13 mouse cellular contexts compared by ENCODE assay signal in genomic region chr4:148404748-148405147, GRCm38 (mm10). TPM values are rescaled to one million over a fixed set of nuclear protein-coding genes. Genes with fewer than 3 reads are reported as not detected.
A peak's percentile ranks its signal among the peaks of the same experiment; 100 is the strongest.
DNase-seq lines count a peak whose midpoint lies in the region; ATAC-seq and TF ChIP-seq lines count a peak whose summit lies in the region.
"Had no signal": no experiment of that assay in that cellular context is flagged by ENCODE, and none has a peak within 500 bp of the region (broad histone marks: within the 10 kb centered on the region; RNA-seq: fewer than 3 reads in every experiment).

No protein-coding gene starts in this region.

- H3K4me1 ChIP-seq in intestine, embryonic 15.5 days (replicated peaks) = peaks cover 11% of the 10 kb centered on the region; the same call in 1 of the 2 replicates
- H3K4me1 ChIP-seq in intestine, postnatal 0 days (replicated peaks; ENCODE audit: control insufficient read depth, insufficient read depth, low read length) = no peaks in the 10 kb centered on the region
- peaks cover 9% of the 10 kb centered on the region for H3K4me1 ChIP-seq in hindbrain, embryonic 11.5 days (replicated peaks; ENCODE audit: control insufficient read depth, insufficient read depth, low read length)
- H3K4me1 ChIP-seq in midbrain, embryonic 13.5 days (replicated peaks) = peaks cover 44% of the 10 kb centered on the region

- peak overlapping the region; percentile 27; the same call in 1 of the 2 replicates for H3K4me2 ChIP-seq in intestine, embryonic 15.5 days (replicated peaks)
- H3K4me2 ChIP-seq in intestine, postnatal 0 days (replicated peaks; ENCODE audit: low read depth) = no peak overlapping the region
- no peak overlapping the region for H3K4me2 ChIP-seq in hindbrain, embryonic 11.5 days (replicated peaks; ENCODE audit: low read depth, low read length)
- H3K4me2 ChIP-seq in midbrain, embryonic 13.5 days (replicated peaks) = peak overlapping the region; percentile 20

- TF ChIP-seq CTCF in intestine, postnatal 0 days (IDR thresholded peaks at IDR 0.05; ENCODE audit: low read depth) = no peak

- peak; percentile 57 for DNase-seq in embryo, embryonic 11 days
- DNase-seq in hindbrain, embryonic 11.5 days (ENCODE audit: low spot score) = no peak
- DNase-seq in right cerebral cortex, postnatal 10 days (ENCODE audit: low spot score in 2 of 2) = no peak
- no peak for DNase-seq in B cell, adult 2 months
- no peak for DNase-seq in urinary bladder, postnatal 14 days (ENCODE audit: low spot score)
- DNase-seq: kidney, postnatal 4 days; liver; lung, postnatal 10 days; thymus, adult 18-20 months had no signal

- no peak overlapping the region for H3K4me3 ChIP-seq in intestine, embryonic 15.5 days (replicated peaks)
- H3K4me3 ChIP-seq in intestine, postnatal 0 days (ENCODE audit: low read depth, low read length) = no peak overlapping the region
- H3K4me3 ChIP-seq in hindbrain, embryonic 11.5 days (ENCODE audit: low read depth, low read length) = no peak overlapping the region
- H3K4me3 ChIP-seq in midbrain, embryonic 13.5 days (replicated peaks) = no peak overlapping the region

- WGBS in intestine, embryonic 15.5 days = 7% methylated on average over 11 of the region's 11 CpGs
- 17% methylated on average over 11 of the region's 11 CpGs for WGBS in intestine, postnatal 0 days
- WGBS in hindbrain, embryonic 11.5 days = 7% methylated on average over 11 of the region's 11 CpGs
- 11% methylated on average over 11 of the region's 11 CpGs for WGBS in midbrain, embryonic 13.5 days

- H3K9me3 ChIP-seq in intestine, embryonic 15.5 days = no peaks in the 10 kb centered on the region
- H3K9me3 ChIP-seq in intestine, postnatal 0 days (ENCODE audit: control insufficient read depth) = no peaks in the 10 kb centered on the region
- H3K9me3 ChIP-seq in hindbrain, embryonic 11.5 days (ENCODE audit: control insufficient read depth, low read length) = no peaks in the 10 kb centered on the region
- H3K9me3 ChIP-seq in midbrain, embryonic 13.5 days = no peaks in the 10 kb centered on the region

- no peak overlapping the region for H3K27ac ChIP-seq in intestine, embryonic 15.5 days
- no peak overlapping the region for H3K27ac ChIP-seq in intestine, postnatal 0 days (ENCODE audit: low read depth, low read length)
- no peak overlapping the region for H3K27ac ChIP-seq in hindbrain, embryonic 11.5 days (ENCODE audit: low read depth, low read length)
- H3K27ac ChIP-seq in midbrain, embryonic 13.5 days = no peak overlapping the region

- ATAC-seq in intestine, embryonic 15.5 days = peak; percentile 23; the same call in 1 of the 2 replicates
- ATAC-seq in intestine, postnatal 0 days = no peak
- ATAC-seq in hindbrain, embryonic 11.5 days (ENCODE audit: low FRiP score) = peak; percentile 30; the same call in 1 of the 2 replicates
- ATAC-seq in midbrain, embryonic 13.5 days = 0 out of 2 replicates have a peak, but pooled peaks have one; percentile 12
- ATAC-seq: activated CD4-positive, CD25-positive, alpha-beta regulatory T cell, adult 4 months had no signal

- no peak overlapping the region for H3K9ac ChIP-seq in intestine, embryonic 15.5 days
- H3K9ac ChIP-seq in intestine, postnatal 0 days (ENCODE audit: low read depth, low read length) = no peak overlapping the region
- no peak overlapping the region for H3K9ac ChIP-seq in hindbrain, embryonic 11.5 days (ENCODE audit: low read depth, low read length)
- no peak overlapping the region for H3K9ac ChIP-seq in midbrain, embryonic 13.5 days (replicated peaks)

- no peaks in the 10 kb centered on the region for H3K36me3 ChIP-seq in intestine, embryonic 15.5 days
- no peaks in the 10 kb centered on the region for H3K36me3 ChIP-seq in intestine, postnatal 0 days (ENCODE audit: control insufficient read depth, insufficient read depth)
- H3K36me3 ChIP-seq in hindbrain, embryonic 11.5 days (ENCODE audit: control insufficient read depth, insufficient read depth, low read length) = no peaks in the 10 kb centered on the region
- H3K36me3 ChIP-seq in midbrain, embryonic 13.5 days = no peaks in the 10 kb centered on the region

- peaks cover 46% of the 10 kb centered on the region for H3K27me3 ChIP-seq in intestine, embryonic 15.5 days (replicated peaks)
- H3K27me3 ChIP-seq in intestine, postnatal 0 days (replicated peaks; ENCODE audit: control insufficient read depth, insufficient read depth, low read length) = peaks cover 22% of the 10 kb centered on the region
- peaks cover 10% of the 10 kb centered on the region; the same call in 1 of the 2 replicates for H3K27me3 ChIP-seq in hindbrain, embryonic 11.5 days (ENCODE audit: control insufficient read depth, insufficient read depth, low read length)
- peaks cover 41% of the 10 kb centered on the region for H3K27me3 ChIP-seq in midbrain, embryonic 13.5 days

RNA-seq across cellular contexts. Expression of gene Ubiad1, which starts 39.8 kb away (rescaled TPM):
- 22.0 and 22.7 TPM in 2 replicates for polyA plus RNA-seq in intestine, embryonic 15.5 days (2015; fragmentation: Nextera tagmentation; extraction: Ambion mirVana)
- polyA plus RNA-seq in intestine, postnatal 0 days (2015; fragmentation: Nextera tagmentation; extraction: Ambion mirVana) = 9.4 and 9.9 TPM in 2 replicates
- 14.4 and 14.6 TPM in 2 replicates for polyA plus RNA-seq in hindbrain, embryonic 11.5 days (2014; fragmentation: Nextera tagmentation; extraction: Ambion mirVana)
- polyA plus RNA-seq in midbrain, embryonic 13.5 days (2015; fragmentation: Nextera tagmentation; extraction: Ambion mirVana) = 20.5 and 22.2 TPM in 2 replicates

RNA-seq across cellular contexts. Expression of gene Mtor, which starts 43.7 kb away (rescaled TPM):
- polyA plus RNA-seq in intestine, embryonic 15.5 days (2015; fragmentation: Nextera tagmentation; extraction: Ambion mirVana) = 11.6 and 12.7 TPM in 2 replicates
- polyA plus RNA-seq in intestine, postnatal 0 days (2015; fragmentation: Nextera tagmentation; extraction: Ambion mirVana) = 12.7 and 14.3 TPM in 2 replicates
- polyA plus RNA-seq in hindbrain, embryonic 11.5 days (2014; fragmentation: Nextera tagmentation; extraction: Ambion mirVana) = 28.0 and 33.0 TPM in 2 replicates
- 25.9 and 27.3 TPM in 2 replicates for polyA plus RNA-seq in midbrain, embryonic 13.5 days (2015; fragmentation: Nextera tagmentation; extraction: Ambion mirVana)

Comparison
In these comparisons a context has a peak if more than half of its experiments do, and no peak if none do; other contexts are left out.
1. H3K4me2 ChIP-seq: peak in intestine, embryonic 15.5 days (single experiment) and midbrain, embryonic 13.5 days (single experiment); none in intestine, postnatal 0 days (single experiment) and hindbrain, embryonic 11.5 days (single experiment).